Mouse (Mus musculus) forebrain, postnatal 0 days (tissue): ENCODE data around the gene Egln2. TPM values are rescaled to one million over a fixed set of nuclear protein-coding genes. Genes with fewer than 3 reads are reported as not detected.

Source experiments
- ATAC-seq: fragments of 200-750 bp; cut with Nextera tagmentation; 2 replicates; pipeline ENCODE4 v1.8.0; 2017; ENCODE audit warnings: mild to moderate bottlenecking, moderate library complexity
- DNase-seq: peaks from one replicate; pipeline ENCODE4 v3.0.0-alpha.2; 2015
- H3K27ac ChIP-seq: fragments of 300-500 bp; sonication (generic); 2 replicates; pipeline ENCODE4 v1.5.1; 2014; ENCODE audit warnings: low read depth, mild to moderate bottlenecking, antibody characterized with exemption, low read length, moderate library complexity, mixed read lengths
- H3K27me3 ChIP-seq: fragments of 300-500 bp; sonication (generic); 2 replicates; pipeline ENCODE4 v1.6.1; 2014; ENCODE audit warnings: mild to moderate bottlenecking, low read length, mixed read lengths; ENCODE audit not compliant: insufficient read depth
- H3K36me3 ChIP-seq: fragments of 300-500 bp; sonication (generic); 2 replicates; pipeline ENCODE4 v1.6.1; 2014; ENCODE audit warnings: mild to moderate bottlenecking, moderate library complexity; ENCODE audit not compliant: insufficient read depth
- H3K4me1 ChIP-seq: fragments of 300-500 bp; sonication (generic); 2 replicates; pipeline ENCODE4 v1.6.1; 2014; ENCODE audit warnings: antibody characterized with exemption; ENCODE audit not compliant: insufficient read depth
- H3K4me2 ChIP-seq: fragments of 300-500 bp; sonication (generic); 2 replicates; pipeline ENCODE4 v1.6.1; 2014; ENCODE audit warnings: low read depth, mild to moderate bottlenecking, moderate library complexity
- H3K4me3 ChIP-seq: fragments of 300-500 bp; sonication (generic); 2 replicates; pipeline ENCODE4 v1.5.1; 2014; ENCODE audit warnings: low read depth, low read length, mixed read lengths
- H3K9ac ChIP-seq: fragments of 300-500 bp; sonication (generic); 2 replicates; pipeline ENCODE4 v1.6.1; 2014; ENCODE audit warnings: mild to moderate bottlenecking
- H3K9me3 ChIP-seq: fragments of 300-500 bp; sonication (generic); 2 replicates; pipeline ENCODE4 v1.6.1; 2016; ENCODE audit warnings: low read length
- CTCF ChIP-seq: sonication (generic); IDR thresholded peaks from 2 replicates; pipeline ENCODE4 v1.5.1; 2016; ENCODE audit warnings: antibody characterized with exemption, control low read depth, low read depth
- WGBS: fragments of 180-500 bp; shearing (Covaris S2); extraction: QIAGEN DNeasy Blood & Tissue Kit; methylation state at CpG from one replicate; pipeline ENCODE4 v1.1.7; 2014; 5-methylcytosine and 5-hydroxymethylcytosine counted together
- polyA plus RNA-seq: library from polyadenylated mRNA; unstranded; fragments of >200 nt; fragmentation: Nextera tagmentation; extraction: Ambion mirVana; gene quantifications from 2 replicates; pipeline ENCODE4 v1.2.1, GENCODE M21; 2015
- total RNA-seq: library from RNA; depleted of rRNA; stranded (reverse); fragments of >200 nt; gene quantifications from 2 replicates; pipeline ENCODE4 v1.2.3, GENCODE M21; 2014

Egln2 gene
- total and polyA plus RNA-seq, 2 experiments from 2014 or later, result 88.3 to 112 TPM

DNA sequence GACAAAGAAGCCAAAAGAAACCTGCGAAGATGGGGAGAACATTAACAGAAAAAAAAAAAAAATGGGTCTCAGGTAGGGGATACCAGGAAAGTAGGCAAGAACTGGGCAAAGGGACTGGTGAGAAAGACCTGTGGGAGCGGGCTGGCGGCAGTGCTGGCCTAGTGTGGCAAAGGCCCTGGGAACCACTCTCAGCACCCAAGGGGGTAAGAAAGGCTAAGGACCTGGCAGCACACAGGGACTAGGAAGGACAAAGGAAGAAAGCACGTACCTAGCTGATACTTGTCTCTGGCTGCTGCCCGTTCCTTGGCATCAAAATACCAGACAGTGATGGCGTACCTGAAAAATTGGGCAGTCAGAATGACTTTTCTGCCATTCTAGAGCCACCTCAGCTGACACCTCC, 7.3 kb downstream of the Egln2 start:
- H3K4me2 ChIP-seq, result no peak overlapping the region
- H3K9ac ChIP-seq, result no peak overlapping the region
- H3K9me3 ChIP-seq, result no peaks in the 10 kb centered on the region
- 93% methylated on average over 6 of the region's 6 CpGs for WGBS
- DNase-seq (no peak), ATAC-seq (no peak)
- H3K4me3 ChIP-seq, result no peak overlapping the region
- no peak overlapping the region for H3K27ac ChIP-seq
- peaks cover 17% of the 10 kb centered on the region for H3K4me1 ChIP-seq
- H3K36me3 ChIP-seq, result peaks cover 31% of the 10 kb centered on the region
- H3K27me3 ChIP-seq, result no peaks in the 10 kb centered on the region
- TF ChIP-seq CTCF, result no peak

GRCm38 (mm10) chr7:27158171-27158570, 8.4 kb downstream of the Egln2 start:
- no peak overlapping the region for H3K9ac ChIP-seq
- no peak overlapping the region for H3K27ac ChIP-seq
- H3K27me3 ChIP-seq, result no peaks in the 10 kb centered on the region
- peaks cover 7% of the 10 kb centered on the region; the same call in 1 of the 2 replicates for H3K4me1 ChIP-seq
- no peaks in the 10 kb centered on the region for H3K9me3 ChIP-seq
- 94% methylated on average over 9 of the region's 9 CpGs for WGBS
- TF ChIP-seq CTCF, result no peak
- no peak overlapping the region for H3K4me3 ChIP-seq
- peaks cover 28% of the 10 kb centered on the region for H3K36me3 ChIP-seq
- ATAC-seq (no peak), DNase-seq (no peak)
- H3K4me2 ChIP-seq, result no peak overlapping the region

GRCm38 (mm10) chr7:27156005-27156404, 10.6 kb downstream of the Egln2 start:
- H3K9me3 ChIP-seq, result no peaks in the 10 kb centered on the region
- no peak for ATAC-seq
- peak; percentile 12 for DNase-seq
- peaks cover 23% of the 10 kb centered on the region for H3K36me3 ChIP-seq
- no peak overlapping the region for H3K4me3 ChIP-seq
- 67% methylated on average over 13 of the region's 13 CpGs for WGBS
- H3K4me1 ChIP-seq, result no peaks in the 10 kb centered on the region
- H3K4me2 ChIP-seq, result no peak overlapping the region
- H3K27me3 ChIP-seq, result no peaks in the 10 kb centered on the region
- H3K9ac ChIP-seq, result no peak overlapping the region
- TF ChIP-seq CTCF, result no peak
- no peak overlapping the region for H3K27ac ChIP-seq

DNA sequence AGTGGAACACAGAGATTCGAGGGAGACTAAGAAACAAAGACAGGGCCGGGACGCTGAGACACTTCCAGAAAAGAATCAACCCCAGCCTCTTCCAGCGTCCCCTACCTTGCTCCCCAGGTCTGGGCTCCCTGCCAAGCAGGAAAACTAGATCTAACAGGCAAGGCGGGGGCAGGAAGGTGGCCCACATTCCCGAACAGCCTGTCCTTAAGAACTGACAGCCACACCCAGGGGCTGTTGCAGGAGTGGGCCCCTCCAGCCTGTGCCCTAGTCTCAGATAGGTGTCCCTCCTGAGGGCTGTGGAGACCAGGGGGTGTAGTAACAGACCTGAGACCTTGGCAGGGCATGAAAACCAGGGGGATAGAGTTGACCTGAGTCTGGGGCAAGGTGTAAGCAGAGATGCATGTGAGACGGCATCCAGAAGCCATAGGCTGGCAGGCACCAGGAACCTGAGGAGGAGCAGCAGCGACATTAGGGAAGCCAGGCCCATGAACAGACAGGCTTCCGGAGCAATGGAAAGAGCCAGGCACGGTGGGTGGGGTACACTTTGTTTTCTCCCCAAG, 13.3 kb downstream of the Egln2 start, which contains the start of gene Cyp2t4:
Gene Cyp2t4 (plus strand): TSS at position 510 of the 560 bp plus-strand sequence.
- DNase-seq (no peak), ATAC-seq (no peak)
- no peak within 1 kb of the TSS for H3K9ac ChIP-seq
- H3K4me1 ChIP-seq, result no peaks in the 10 kb centered on the region
- no peak within 1 kb of the TSS for H3K4me2 ChIP-seq
- no peak for TF ChIP-seq CTCF
- H3K4me3 ChIP-seq, result no peak within 1 kb of the TSS
- H3K36me3 ChIP-seq, result peaks cover 12% of the 10 kb centered on the region
- no peaks in the 10 kb centered on the region for H3K9me3 ChIP-seq
- no peak within 1 kb of the TSS for H3K27ac ChIP-seq
- H3K27me3 ChIP-seq, result no peaks in the 10 kb centered on the region
- WGBS, result 62% methylated on average over 10 of the region's 10 CpGs

DNA sequence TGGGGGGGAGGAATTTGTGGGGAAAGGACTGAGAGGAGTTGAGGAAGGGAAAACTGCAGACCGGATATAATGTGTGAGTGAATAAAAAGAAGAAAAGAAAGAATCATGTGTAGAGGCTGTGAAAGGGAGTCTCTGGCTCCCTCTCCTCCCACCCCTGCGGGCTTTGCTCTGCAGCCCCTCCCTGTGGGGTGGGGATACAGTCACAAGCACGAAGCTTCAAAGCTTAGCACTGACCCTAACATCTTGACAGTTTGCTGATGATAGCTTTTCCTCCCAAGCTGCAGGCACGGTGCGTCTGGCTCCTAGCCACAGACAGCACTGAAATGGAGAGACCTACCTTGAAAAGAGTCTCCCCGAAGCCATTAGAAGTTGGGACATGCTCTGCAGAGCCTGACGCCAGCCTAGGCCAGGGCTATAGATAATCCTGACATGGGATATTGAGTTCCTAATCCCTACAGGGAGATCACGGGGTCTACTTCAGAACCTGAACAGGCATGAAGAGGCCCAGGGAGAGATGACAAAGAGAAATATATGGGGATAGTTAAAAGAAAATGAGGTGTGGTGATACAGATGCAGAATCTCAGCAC, 30.1 kb downstream of the Egln2 start:
- H3K27me3 ChIP-seq, result no peaks in the 10 kb centered on the region
- WGBS, result 67% methylated on average over 8 of the region's 8 CpGs
- TF ChIP-seq CTCF, result no peak
- no peak overlapping the region for H3K4me3 ChIP-seq
- H3K4me1 ChIP-seq, result no peaks in the 10 kb centered on the region
- DNase-seq (no peak), ATAC-seq (no peak)
- no peak overlapping the region for H3K9ac ChIP-seq
- H3K27ac ChIP-seq, result no peak overlapping the region
- no peaks in the 10 kb centered on the region for H3K36me3 ChIP-seq
- no peaks in the 10 kb centered on the region for H3K9me3 ChIP-seq
- H3K4me2 ChIP-seq, result no peak overlapping the region

DNA sequence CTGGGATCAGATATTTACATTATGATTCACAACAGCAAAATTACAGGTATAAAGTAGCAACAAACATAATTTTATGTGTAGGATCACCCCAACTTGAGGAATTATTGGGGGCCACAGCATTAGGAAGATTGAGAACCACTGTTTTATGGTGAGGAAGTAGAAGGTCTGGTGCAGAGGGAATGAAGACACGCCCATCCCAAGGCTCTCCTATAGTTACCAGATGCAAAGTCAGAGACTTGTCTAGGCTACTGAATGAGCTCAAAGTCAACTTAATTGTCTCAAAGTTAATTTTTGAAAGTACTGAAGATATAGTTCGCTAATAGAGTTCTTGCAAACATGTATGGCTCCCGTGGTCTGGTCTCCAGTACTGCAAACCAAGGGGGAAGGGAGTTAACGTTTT, 32.8 kb downstream of the Egln2 start:
- no peaks in the 10 kb centered on the region for H3K4me1 ChIP-seq
- no peak for ATAC-seq
- no peak for TF ChIP-seq CTCF
- H3K4me3 ChIP-seq, result no peak overlapping the region
- no peaks in the 10 kb centered on the region for H3K9me3 ChIP-seq
- DNase-seq, result no peak
- H3K27me3 ChIP-seq, result no peaks in the 10 kb centered on the region
- 87% methylated on average over 4 of the region's 4 CpGs for whole genome bisulfite sequencing
- H3K36me3 ChIP-seq, result no peaks in the 10 kb centered on the region
- no peak overlapping the region for H3K4me2 ChIP-seq
- H3K9ac ChIP-seq, result no peak overlapping the region
- H3K27ac ChIP-seq, result no peak overlapping the region

- 66% methylated on average over 12 of the region's 12 CpGs for WGBS
- TF ChIP-seq CTCF, result no peak
- DNase-seq, result no peak
Observed at GRCm38 (mm10) chr7:27133156-27133555, 33.4 kb downstream of the Egln2 start.

More at GRCm38 (mm10) chr7:27133156-27133555, 33.4 kb downstream of the Egln2 start:
- Histone ChIP-seq H3K27ac (no peak overlapping the region), H3K9me3 (no peaks in the 10 kb centered on the region), H3K27me3 (no peaks in the 10 kb centered on the region), H3K4me1 (no peaks in the 10 kb centered on the region), H3K4me3 (no peak overlapping the region), H3K4me2 (no peak overlapping the region), H3K9ac (no peak overlapping the region), H3K36me3 (no peaks in the 10 kb centered on the region)
- ATAC-seq, result no peak
